Mouse (Mus musculus): ENCODE data around the gene 1700025G04Rik.

DNA sequence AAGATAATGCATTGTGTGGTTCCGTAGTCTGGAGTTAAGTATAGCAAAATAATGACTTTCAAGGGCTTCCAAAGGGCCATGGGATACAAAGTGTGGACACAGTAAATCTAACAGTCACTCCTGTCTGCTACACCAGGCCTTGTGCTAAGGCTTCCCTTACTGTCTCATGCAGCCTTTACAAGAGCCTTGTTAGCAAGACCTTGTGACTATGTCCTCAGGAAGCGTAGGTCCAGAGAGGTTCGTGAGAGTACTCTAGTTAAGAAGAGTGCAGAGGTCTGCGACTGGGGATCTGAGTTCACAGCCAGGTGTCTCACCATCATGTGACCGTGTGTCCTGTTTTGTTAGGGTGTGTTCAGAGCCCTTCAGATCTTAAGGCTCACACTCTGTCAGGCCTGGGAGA is 121.8 kb downstream of the 1700025G04Rik start:
- TF ChIP-seq CTCF (IDR thresholded peaks at IDR 0.05) (no peak), EP300 (IDR thresholded peaks at IDR 0.05) (no peak)

Measured in lung, postnatal 0 days (tissue).